Mouse (Mus musculus) T-cell, adult 2 months (primary cell): ENCODE results near the gene Tmem210.

Experiments
- DNase-seq: peaks from one replicate; pipeline ENCODE4 v3.0.0; 2022; ENCODE audit warnings: low spot score

Gene Tmem210

DNA sequence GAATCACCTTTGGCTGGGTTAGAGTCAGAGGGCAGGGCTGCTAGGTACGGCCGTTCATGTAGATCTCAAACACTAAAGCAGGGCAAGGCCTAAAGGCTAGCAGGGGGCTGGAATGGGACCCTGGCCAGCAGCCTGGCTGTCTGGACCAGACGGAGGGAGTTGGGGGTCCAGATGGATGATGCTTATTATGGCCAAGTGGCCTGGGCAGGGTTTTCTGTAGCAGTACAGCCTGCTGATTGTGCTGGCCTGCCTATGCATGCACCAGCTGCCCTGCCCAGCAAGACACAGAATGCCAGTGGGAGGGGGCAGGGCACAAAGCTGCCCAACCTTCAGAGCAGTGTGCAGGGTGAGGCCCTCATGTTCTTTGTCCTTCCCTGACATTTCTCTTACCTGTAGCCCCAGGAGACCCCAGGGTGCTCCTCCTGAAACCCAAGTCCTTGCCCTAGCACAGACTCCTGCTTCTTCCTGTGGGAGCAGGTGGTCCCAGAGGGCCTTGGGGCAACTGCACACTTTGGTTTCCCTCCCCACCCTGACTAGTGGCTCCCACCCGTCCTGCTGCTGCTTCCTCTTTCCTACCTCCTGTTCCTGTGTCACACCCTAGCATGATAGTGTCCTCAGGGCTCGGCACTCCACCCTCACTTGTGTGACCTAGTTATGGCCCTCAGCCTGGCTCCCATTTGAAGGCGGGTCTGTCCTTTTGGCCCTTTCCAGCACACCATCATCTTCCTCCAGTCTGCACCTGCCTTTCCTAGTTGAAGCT lies 21.9 kb upstream of the Tmem210 start:
- DNase-seq = no peak

DNA sequence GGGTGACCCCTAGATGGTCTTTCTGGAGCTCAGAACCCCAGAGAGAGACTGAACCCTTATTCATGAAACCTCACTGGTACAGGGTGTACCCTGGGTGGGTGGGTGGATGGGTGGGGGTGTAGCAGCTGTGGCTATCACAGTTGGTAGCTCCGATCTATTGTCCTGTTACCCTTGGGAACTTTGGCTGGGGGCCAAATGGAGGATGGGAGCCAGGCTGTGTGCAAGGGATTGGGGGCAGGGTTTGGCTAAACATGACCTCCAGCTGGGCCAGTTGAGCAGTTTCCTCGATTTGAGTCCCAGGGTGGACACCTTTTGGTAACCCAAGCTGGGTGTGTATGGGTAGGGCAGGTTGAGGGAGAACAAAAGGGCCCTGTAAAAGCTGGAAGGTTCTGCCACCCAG lies 21.2 kb upstream of the Tmem210 start:
- DNase-seq = no peak

DNA sequence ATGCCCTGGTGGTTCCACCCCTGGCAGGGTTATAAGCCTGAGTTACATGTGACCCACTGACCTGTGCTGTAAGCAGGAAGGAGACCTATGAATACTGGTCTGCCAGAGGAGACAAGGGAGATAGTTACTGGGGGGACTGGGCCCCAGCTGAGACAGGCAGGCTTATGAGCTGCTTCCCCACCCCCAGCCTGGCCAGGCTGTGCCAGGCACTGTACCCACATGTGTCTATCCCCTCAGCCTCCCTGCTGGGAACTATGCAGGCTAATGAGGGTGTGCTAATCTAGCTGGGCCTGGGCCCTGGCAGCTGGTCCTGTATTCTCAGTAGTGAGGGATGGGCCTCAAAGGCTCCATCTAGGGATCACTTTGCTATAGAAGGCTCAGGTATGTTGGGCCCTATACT lies 20.7 kb upstream of the Tmem210 start:
- no peak for DNase-seq

DNA sequence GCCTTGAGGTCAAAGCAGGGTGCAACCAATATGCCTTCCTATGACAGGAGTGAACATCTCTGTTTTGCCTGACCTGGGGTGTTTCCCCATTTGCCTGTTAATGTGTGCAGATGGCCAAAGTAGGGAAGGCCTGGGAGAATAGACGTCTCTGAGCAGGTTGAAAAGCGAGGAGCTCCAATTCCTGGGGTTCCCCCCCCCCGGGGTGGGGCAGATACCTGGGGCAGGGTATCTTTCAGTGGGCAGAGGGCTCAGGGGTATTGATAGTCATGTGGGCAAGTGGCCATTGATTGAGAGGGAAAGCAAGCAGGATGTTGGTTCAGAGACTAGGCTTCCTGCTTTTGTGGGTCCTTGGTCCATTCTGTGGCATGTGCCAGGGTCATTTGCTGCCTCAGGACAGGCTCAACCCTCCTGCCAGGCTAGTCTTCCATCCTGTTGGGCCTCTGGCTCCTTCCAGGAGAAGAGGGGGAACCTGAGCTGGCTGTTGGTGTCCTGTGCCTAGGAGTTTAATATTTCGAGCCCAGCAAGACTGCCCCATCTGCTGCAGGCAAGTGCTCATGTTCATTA lies 20.1 kb upstream of the Tmem210 start:
- no peak for DNase-seq

DNA sequence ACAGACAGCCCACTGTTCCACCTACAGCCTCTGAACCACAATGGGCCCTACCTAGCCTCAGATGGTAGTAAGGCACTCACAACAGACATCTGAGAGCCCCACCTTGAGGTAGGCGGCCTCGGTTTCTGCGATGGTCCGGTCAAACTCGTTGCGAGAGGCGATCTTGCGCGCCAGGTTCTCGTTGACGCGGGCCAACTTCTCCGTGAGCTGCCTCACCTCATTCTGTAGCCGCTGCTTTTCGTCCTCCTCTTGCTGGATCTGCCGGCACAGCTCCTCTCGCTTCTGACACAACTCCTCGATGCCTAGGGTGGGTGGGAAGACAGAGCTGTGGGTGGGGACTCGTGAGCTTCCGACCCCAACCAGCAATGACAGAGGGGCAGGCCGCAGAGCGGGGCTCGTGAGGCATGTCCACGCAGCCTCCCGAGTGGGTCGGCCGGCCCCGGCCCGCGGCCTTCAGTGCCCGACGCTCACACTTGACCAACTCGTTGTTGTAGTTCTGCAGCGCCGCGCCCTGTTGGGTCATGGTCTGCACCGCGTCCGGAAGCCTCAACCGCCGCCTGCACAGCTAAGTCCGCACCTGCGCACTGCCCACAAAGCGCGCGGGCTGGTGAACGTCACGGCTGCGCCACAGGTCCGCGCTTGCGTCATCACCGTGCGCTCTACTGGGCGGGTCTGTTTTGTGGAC lies 16.0 kb upstream of the Tmem210 start, which contains the start of the genes Ssna1 and Anapc2:
Gene Ssna1 (minus strand): TSS at position 612 of the 685 bp plus-strand sequence.
Gene Anapc2 (plus strand): TSS at position 652 of the 685 bp plus-strand sequence.
- peak; percentile 97 for DNase-seq

DNA sequence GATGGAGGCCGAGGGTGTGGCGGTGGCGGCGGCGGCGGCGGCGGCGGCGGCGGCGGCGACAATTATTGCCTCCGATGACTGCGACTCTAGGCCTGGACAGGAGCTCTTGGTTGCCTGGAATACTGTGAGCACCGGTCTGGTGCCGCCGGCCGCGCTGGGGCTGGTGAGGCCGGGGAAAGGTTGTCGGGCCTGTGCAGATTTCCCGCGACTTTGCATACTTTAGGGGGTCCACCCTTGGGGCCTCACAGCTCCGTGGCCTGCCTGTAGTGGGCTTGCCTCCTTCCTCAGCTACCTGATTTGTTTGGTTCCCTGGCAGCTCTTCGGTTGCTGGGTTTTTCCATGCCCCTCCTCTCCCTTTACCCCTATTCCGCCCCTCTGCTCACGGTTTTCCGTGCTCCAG lies 15.4 kb upstream of the Tmem210 start:
- no peak for DNase-seq

DNA sequence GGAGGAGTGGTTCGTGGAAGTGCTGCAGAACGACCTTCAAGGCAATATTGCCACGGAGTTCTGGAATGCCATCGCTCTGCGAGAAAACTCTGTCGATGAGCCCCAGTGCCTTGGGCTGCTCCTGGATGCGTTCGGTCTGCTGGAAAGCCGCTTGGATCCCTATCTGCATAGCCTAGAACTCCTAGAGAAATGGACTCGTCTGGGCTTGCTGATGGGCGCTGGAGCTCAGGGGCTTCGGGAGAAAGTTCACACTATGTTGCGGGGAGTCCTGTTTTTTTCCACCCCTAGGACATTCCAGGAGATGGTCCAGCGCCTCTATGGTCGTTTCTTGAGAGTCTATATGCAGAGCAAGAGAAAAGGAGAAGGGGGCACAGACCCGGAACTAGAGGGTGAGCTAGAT lies 14.9 kb upstream of the Tmem210 start:
- DNase-seq = no peak

DNA sequence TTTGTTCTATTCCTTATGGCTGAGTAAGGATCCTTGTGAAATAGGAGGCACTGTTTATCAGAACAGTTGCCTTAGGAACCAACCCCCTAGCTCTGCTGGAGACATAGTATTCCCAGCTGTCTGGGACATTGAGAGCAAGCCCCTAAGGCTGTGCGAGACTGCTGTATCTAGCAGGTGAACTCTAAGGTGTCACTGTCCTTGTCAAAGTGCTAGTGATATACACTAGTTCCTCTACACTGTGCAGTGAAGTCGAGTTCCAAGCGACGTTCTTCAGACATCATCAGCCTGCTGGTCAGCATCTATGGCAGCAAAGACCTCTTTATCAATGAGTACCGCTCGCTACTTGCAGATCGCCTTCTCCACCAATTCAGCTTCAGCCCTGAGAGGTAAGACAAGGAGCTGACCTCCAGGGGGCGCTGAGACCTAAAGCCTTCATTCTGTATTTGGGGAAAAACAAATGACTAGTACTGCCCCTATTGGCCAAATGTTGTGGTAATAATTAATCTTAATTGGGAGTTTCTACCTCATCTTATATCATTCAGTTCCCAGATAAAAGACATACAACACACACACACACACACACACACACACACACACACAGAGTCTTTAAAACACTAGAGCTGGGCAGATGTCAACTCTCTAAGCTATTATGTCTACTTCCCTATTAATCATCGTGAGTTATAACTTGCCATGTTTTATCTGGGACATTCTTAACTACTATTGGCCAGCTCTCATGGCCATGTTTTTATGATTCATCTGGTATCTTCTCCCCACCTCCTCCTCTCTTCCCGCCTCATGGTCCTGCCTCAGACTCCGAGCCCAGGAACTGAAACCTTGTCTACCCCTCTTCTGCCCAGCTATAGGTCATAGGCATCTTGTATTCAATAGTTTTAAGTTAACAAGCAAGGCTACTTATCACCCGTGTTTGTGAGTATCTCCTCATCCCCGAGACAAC lies 8.7 kb upstream of the Tmem210 start:
- peak; percentile 76 for DNase-seq

DNA sequence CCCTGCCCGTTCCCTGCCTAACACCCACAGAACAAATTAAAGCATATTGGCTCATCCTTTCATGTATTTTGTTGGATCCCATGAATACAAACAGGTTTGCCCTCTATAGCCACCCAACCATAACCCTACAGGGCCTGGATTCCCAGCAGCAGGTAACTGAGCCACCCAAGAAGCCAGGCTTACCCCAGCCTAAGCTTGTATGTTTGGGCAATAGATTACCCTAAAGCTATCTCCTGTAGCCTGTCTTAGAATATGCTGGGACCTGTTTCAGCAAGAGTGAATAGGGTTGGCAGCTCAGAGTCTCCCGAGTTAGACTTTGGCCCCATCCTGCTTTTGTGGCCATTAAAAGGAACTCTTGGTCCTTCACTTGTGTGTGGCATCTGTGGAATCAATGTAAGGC lies 2.4 kb upstream of the Tmem210 start:
- DNase-seq = no peak

DNA sequence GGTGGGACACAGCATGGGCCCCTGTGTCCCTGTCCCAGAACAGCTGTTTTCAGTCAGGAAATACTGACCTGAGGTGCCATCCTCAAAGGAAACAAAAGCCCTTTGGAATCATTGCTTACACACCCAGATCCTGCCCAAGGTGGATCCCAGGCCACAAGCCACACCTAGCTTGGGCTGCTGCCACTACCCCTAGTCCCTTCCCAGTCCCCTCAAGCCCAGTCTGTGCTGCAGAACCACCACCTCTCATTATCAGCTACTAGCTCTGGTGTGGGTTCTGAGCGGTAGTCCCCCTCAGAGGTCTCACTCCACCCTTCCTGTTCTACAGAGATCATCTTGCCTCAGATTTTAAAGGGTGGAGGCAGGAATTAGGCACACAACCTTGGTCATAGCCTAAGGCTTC lies 1.6 kb upstream of the Tmem210 start:
- no peak for DNase-seq

DNA sequence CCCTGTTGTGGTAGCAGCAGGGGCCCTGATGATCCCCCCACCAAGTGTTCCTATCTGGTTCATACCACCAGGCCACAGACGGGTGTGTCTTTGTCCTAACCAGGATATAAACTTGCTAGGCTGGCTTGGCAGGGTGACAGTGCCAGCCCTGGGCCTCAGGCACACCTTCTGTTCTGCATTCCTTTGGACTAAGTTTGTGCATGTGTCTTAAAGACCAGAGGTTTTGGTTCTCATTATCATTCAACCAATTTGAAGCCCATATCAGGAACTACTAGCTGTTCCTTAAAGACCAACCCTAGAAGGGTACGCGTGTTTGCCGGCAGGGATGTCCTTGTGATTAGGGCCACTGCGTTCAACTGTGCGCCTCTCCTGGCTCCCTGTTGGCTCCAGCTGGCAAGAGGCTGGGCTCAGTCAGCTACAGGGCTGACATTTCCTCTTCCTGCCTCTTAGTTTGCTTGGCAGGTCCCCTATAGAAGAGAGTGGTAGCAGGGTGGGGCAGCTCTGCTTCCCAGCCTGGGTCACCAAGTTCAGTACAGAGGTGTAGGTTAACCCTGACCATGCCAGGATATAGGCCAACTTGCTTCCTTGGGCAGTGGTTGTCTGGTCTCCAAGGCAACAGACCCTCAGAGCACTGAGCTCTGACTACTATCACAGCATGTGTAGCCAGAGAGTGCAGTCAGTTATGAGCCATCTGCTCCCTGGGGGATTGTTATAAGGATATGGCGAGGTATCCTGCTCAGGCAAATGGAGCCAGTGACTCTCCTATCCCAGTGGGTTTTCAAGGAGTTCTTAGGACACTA lies 908 bp upstream of the Tmem210 start:
- no peak for DNase-seq

DNA sequence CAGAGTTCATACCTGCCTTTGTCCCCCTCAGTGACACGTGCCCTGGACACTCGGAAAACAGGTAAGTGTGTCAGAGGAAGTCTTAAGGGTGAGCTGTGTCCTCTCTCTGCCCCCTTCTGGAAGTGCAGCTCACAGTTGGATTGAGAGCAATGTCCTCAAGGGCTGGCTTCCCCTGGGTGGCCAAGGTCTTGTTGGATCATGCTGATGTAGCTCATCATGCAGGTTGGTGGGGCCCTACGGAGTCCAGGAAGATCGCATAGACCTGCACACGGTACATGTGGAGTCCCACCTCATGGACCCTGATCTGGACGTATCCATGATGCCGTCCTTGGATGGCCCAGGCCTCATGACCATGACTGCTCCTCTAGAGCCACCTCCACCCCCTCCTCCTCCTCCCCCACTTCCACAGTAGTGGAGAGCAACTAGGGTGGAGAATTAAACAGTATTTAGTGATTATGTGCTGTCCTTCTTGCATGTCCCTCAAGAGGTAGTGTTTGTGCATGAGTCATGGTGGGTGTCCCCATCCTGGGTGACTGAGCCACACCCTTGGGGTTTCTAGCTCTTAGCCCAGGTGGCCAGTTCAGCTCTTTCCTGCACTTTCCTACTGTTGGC lies 895 bp downstream of the Tmem210 start:
- DNase-seq = no peak

DNA sequence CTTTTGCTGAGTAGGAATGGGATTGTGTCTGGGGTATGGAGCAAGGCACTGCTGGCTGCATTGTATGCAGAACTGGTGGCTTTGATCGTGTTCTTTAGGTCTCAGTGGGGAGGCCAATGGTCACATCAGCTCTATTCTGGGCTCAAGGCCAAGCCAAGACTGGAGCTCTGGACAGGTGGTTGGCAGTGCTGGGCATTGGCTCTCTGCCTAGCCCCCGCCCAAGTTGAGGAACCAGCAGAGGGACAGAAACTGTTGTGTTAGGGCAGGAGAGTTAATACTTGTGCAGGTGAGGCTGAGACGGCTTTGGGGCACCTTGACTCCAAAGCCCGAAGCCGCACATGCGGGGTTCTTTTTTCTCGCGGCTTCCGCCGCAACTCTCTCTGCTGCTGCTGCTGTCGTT lies 1.7 kb downstream of the Tmem210 start, which contains the start of gene Lrrc26:
Gene Lrrc26 (plus strand): TSS at position 265 of the 400 bp plus-strand sequence.
- no peak for DNase-seq

DNA sequence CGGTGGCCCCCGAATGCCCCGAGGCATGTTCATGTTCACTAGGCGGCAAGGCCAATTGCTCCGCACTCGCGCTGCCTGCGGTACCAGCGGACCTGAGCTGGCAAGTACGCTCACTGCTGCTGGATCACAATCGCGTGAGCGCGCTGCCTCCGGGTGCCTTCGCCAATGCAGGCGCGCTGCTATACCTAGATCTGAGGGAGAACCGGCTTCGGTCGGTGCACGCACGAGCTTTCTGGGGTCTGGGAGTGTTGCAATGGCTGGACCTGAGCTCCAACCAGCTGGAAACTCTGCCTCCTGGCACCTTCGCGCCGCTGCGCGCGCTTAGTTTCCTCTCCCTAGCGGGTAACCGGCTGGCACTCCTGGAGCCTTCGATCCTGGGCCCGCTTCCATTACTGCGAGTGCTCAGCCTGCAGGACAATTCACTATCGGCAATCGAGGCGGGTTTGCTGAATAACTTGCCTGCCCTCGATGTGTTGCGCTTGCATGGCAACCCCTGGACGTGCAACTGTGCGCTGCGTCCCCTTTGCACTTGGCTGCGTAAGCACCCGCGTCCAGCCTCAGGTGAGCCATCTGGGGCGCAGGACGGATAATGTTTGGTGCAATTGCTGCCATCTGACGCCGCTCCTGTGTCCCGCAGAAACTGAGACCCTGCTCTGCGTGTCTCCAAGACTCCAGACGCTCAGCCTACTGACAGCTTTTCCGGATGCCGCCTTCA lies 2.3 kb downstream of the Tmem210 start:
- no peak for DNase-seq

DNA sequence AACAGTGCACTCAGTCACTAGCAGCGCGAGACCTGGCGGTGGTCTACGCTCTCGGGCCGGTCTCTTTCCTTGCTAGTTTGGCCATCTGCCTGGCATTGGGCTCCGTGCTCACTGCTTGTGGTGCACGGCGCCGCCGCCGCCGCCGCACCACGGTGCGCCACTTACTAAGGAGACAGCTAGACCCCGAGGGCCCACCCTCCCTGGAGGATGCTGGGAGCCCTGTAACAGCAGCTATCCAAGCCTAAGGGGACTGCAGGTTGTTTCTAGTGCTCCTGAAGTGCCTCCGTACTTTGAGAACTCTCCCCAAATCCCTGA lies 2.8 kb downstream of the Tmem210 start:
- DNase-seq = no peak

DNA sequence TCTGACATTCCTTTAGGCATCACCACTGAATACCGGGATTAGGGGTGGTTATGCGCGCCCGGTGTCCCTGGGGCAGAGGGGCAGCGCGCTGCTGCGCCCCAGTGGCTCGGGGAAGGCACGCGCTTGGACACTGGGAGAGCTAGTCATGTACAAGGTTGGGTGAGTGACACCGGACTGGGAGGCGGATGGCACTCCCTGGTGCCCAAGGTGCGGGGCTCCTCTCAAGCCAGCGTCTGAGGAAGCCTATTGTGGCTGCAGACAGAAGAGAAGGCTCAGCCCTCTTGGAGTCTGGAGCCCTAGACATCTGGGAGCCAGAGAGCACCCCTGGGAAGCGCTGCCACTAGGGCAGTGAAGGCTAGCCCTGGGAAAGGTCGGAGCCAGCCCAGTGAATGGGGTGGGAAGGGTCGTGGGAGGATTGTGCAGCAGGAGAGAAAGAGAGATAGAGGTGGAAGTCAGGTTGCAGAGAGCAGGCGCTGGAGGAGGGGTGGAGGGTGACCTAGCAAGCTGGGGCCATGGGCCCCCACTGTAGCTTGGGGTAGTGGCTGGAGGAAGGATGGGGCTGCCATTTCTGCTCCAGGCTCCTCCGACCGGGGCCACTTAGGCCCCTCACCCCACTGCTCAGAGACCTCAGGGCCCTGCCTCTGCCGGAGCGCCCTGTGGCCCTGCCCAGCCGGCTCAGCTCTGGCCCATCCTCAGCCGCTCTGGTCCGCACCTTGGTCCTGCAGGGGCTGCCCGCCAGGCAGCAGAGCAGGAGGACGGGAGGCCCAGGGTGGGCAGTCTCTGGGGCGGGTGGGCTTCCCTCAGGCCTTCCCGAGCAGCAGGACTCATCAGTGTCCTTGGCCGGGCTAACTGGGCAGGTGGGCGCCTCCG lies 3.5 kb downstream of the Tmem210 start:
- DNase-seq = no peak

DNA sequence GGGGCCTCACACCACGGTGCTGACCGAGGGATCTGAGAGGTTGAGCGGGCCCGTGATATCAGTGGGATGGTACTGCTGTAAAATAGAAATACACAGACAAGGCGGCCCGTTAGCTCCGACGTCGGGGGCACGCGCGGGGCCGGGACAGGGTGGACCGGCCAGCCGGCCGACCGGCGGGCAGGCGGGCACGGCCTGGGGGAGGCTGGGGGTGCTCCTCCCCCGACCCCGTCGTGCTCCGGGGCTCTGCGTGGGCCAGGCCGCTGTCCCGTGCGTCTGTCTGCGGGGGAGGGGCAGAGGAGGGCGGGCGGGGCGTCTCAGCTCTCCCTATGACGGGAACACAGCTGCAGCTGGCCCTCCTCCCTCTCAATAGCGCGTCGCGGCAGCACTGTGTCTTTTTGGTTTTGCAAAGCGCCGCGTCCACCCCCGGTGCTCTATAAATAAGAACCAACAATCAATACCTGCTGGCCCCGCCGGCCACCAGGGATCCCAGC lies 4.2 kb downstream of the Tmem210 start:
- DNase-seq = no peak

DNA sequence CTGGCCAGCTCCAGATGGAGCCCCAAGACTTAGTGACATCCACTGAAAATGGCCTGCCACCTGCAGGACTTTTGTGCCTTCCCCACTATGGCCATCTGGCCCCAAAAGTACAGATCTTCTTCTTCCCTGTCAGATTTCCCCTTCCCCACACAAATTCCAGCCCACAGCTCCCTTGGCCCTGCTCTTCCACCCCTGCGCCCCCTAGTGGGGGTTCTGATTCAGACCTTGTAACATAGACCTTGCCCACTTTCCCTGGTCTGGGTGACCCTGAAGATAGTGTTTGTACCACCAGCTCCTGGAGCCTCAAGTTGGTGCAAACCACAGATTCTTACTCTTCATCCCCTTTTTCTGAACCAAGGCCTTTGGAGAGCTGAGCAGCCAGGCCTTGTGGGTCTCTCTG lies 4.9 kb downstream of the Tmem210 start:
- peak; percentile 61 for DNase-seq

DNA sequence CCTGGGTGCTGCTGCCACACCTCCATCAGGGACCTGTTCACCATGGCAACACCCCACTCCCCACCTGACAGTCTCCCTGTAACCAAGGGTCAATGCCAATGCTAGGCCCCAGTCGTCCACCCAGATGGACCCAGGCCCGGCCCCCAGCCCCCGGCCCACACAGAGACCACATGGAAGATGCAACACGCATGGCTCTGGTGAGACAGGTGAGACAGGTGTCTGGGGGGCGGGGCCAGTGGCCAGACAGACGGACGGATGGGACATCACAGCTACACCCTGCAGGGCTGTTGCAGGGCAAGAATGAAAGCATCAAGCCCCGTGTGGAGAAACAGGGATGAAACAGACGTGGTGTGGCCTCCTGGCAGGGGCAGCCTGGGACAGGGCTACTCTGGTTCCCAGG lies 5.8 kb downstream of the Tmem210 start:
- DNase-seq = no peak
